Mouse (Mus musculus) liver, embryonic 12.5 days (tissue): ENCODE results near the gene Prdx5. TPM values are rescaled to one million over a fixed set of nuclear protein-coding genes. Genes with fewer than 3 reads are reported as not detected.

Experiments used
- ATAC-seq: fragments of 200-750 bp; cut with Nextera tagmentation; 2 replicates; pipeline ENCODE4 v1.8.0; 2017; ENCODE audit warnings: moderate number of reproducible peaks, mild to moderate bottlenecking, moderate library complexity
- H3K27ac ChIP-seq: fragments of 300-500 bp; sonication (generic); 2 replicates; pipeline ENCODE4 v1.5.1; 2016; ENCODE audit warnings: mild to moderate bottlenecking
- H3K27me3 ChIP-seq: fragments of 300-500 bp; sonication (generic); replicated peaks from 2 replicates; pipeline ENCODE4 v1.6.1; 2016; ENCODE audit warnings: mild to moderate bottlenecking, moderate library complexity
- H3K36me3 ChIP-seq: fragments of 300-500 bp; sonication (generic); 2 replicates; pipeline ENCODE4 v1.6.1; 2016; ENCODE audit warnings: mild to moderate bottlenecking, moderate library complexity
- H3K4me1 ChIP-seq: fragments of 300-500 bp; sonication (generic); 2 replicates; pipeline ENCODE4 v1.6.1; 2016
- H3K4me2 ChIP-seq: fragments of 300-500 bp; sonication (generic); 2 replicates; pipeline ENCODE4 v1.6.1; 2016; ENCODE audit warnings: mild to moderate bottlenecking, moderate library complexity
- H3K4me3 ChIP-seq: fragments of 300-500 bp; sonication (generic); 2 replicates; pipeline ENCODE4 v1.5.1; 2016; ENCODE audit warnings: mild to moderate bottlenecking, moderate library complexity
- H3K9ac ChIP-seq: fragments of 300-500 bp; sonication (generic); 2 replicates; pipeline ENCODE4 v1.6.1; 2016; ENCODE audit warnings: mild to moderate bottlenecking, moderate library complexity
- H3K9me3 ChIP-seq: fragments of 300-500 bp; sonication (generic); replicated peaks from 2 replicates; pipeline ENCODE4 v1.6.1; 2016; ENCODE audit warnings: mild to moderate bottlenecking, moderate library complexity
- WGBS: fragments of 180-500 bp; shearing (Covaris S2); methylation state at CpG from one replicate; pipeline ENCODE4 v1.1.7; 2016; ENCODE audit not compliant: insufficient replicate concordance; 5-methylcytosine and 5-hydroxymethylcytosine counted together
- polyA plus RNA-seq: library from polyadenylated mRNA; unstranded; fragments of >200 nt; fragmentation: Nextera tagmentation; extraction: Ambion mirVana; gene quantifications from 2 replicates; pipeline ENCODE4 v1.2.1, GENCODE M21; 2016

Gene Prdx5
- polyA plus RNA-seq: 94.2 and 101 TPM in 2 replicates

DNA sequence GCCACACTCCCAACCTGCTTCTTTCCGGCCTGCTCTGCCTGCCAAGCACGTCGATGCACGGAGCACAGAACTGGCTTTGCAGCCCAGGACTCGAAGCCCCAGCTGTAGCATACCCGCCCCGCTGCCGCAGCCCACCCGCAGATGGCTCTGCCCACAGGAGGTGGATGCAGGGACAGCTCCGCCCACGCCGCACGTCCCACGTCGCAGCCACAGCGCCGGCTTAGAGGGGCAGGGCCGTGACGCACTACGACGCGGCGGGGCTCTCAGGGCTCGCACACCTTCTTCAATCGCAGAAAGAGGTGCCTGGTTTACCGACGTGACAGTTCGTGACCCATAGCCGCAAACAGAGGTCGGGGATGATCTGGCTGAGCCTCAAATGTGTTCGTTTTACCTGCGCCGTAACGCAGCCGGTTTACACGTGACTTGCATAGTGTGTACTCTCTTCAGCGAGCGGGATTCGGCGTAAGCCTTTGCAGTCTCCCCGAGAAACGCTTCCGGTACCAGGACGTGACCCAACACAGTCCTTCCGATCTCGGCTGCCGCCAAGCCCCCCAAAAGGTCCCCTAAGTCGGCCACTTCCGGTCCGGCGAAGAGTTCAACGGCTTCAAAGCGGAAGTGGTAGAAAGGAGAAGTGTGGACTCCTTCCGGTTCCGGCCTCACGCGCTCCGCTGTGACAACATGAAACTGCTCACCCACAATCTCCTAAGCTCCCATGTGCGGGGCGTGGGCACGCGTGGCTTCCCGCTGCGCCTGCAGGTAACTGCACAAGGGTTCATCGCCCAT is at the start of gene Prdx5, which contains the start of gene Trmt112:
Gene Prdx5, minus strand, starts transcription at position 600 of the 783 bp plus-strand sequence.
Gene Trmt112, plus strand, starts transcription at position 192 of the 783 bp plus-strand sequence.
- peak; percentile 88 for ATAC-seq
- peaks cover 41% of the 10 kb centered on the region for H3K4me1 ChIP-seq

DNA sequence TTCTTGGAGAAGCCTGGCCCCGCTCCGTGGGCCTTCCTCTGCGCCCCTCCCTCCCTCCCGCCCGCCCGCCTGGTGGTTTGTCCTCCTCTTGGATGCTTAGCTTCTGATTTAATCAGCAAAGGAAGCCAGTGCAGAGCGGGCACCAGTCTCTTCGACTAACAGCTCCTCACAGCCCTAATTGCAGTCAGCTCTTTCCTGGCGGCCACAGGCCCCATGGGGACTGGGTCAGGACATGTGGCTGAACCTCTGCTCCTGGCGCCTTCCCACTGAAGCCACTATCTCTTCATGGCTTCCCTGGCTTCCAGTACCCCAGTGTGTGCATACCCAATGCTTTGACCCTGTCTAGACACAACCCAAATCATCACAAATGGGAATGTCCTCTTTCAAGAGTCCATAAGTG is 46.6 kb upstream of the Prdx5 start:
- no peak overlapping the region for H3K9ac ChIP-seq
- ATAC-seq: no peak
- no peaks in the 10 kb centered on the region for H3K27me3 ChIP-seq
- no peak overlapping the region for H3K4me3 ChIP-seq
- no peak overlapping the region for H3K27ac ChIP-seq
- H3K36me3 ChIP-seq: peaks cover 74% of the 10 kb centered on the region
- no peaks in the 10 kb centered on the region for H3K9me3 ChIP-seq
- 72% methylated on average over 10 of the region's 10 CpGs for WGBS
- H3K4me2 ChIP-seq: no peak overlapping the region
- peaks cover 21% of the 10 kb centered on the region for H3K4me1 ChIP-seq

More for the DNA sequence above, at the start of gene Prdx5, which contains the start of gene Trmt112:
- H3K27me3 ChIP-seq: no peaks in the 10 kb centered on the region
- peak within 1 kb of the TSS; percentile 78 for H3K4me3 ChIP-seq
- WGBS: 1% methylated on average over 65 of the region's 65 CpGs
- peaks cover 57% of the 10 kb centered on the region for H3K36me3 ChIP-seq
- H3K27ac ChIP-seq: peak within 1 kb of the TSS; percentile 98
- H3K9ac ChIP-seq: peak within 1 kb of the TSS; percentile 82
- peak within 1 kb of the TSS; percentile 90 for H3K4me2 ChIP-seq
- no peaks in the 10 kb centered on the region for H3K9me3 ChIP-seq

DNA sequence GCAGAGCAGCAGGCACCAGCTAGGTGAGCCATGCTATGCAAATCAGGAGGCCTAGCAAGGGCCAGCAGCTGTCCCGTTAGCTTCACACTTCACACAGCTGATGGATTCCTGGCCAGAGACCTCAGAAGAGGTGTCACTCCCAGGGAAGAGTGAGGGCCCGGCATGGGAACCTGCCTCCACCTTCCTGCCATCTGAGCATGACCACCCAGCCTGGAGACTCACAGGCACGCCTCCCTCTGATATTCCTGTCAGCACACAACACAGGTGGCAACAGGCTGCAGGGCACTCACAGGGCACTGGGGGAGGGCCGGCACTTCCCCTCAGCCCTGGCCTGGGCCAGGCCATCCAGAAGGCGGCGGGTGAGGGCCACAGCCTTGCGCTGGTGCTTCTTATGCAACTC is 45.5 kb upstream of the Prdx5 start:
- 81% methylated on average over 7 of the region's 7 CpGs for whole genome bisulfite sequencing
- Histone ChIP-seq H3K4me2 (no peak overlapping the region), H3K4me1 (peaks cover 30% of the 10 kb centered on the region), H3K9me3 (no peaks in the 10 kb centered on the region), H3K27ac (no peak overlapping the region), H3K27me3 (no peaks in the 10 kb centered on the region), H3K4me3 (no peak overlapping the region), H3K36me3 (peaks cover 69% of the 10 kb centered on the region), H3K9ac (no peak overlapping the region)
- ATAC-seq: no peak

DNA sequence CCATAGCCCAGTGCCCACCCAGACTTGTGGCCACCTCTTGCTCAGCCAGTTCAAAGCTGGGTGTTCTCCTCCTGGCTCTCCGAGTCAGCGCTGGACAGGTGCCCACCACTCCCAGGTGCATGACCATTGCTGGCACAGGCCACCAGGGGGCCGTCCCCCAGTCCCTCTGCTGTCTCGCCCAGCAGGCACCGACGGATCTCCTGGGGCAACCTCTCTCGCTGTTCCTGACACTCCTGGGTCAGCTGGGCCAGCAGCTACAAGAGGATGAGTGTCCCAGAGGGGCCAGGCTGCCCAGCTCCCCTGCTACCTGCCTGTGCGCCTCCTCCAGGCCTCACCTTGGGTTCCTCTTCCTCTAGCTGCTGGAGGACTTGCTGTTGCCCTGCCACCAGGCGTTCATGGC is 44.1 kb upstream of the Prdx5 start:
- H3K36me3 ChIP-seq: peaks cover 55% of the 10 kb centered on the region
- H3K4me3 ChIP-seq: no peak overlapping the region
- peaks cover 44% of the 10 kb centered on the region for H3K4me1 ChIP-seq
- H3K4me2 ChIP-seq: no peak overlapping the region
- H3K27me3 ChIP-seq: no peaks in the 10 kb centered on the region
- WGBS: 67% methylated on average over 9 of the region's 9 CpGs
- no peak for ATAC-seq
- no peak overlapping the region for H3K9ac ChIP-seq
- H3K27ac ChIP-seq: 0 out of 2 replicates have a peak overlapping the region, but pooled peaks have one; percentile 2
- H3K9me3 ChIP-seq: no peaks in the 10 kb centered on the region

DNA sequence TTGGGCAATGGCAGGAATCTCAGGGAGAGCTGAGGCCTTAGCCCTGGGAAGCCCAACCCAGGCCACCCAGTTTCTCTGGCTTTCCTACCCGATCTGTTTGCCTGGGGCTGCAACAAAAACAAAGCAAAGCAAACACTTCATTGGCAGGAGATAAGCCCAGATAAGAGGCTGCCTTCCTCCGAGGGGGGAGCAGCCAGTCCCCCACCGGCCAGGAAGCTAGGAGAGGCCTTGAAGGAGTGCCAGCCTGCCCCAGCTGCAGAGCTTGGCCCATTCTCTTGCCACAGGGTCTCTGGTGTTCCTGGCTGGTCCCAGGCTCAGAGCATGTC is 42.8 kb upstream of the Prdx5 start:
- H3K27me3 ChIP-seq: no peaks in the 10 kb centered on the region
- H3K9me3 ChIP-seq: no peaks in the 10 kb centered on the region
- WGBS: 1% methylated on average over 3 of the region's 3 CpGs
- H3K4me3 ChIP-seq: peak overlapping the region; percentile 70
- peak overlapping the region; percentile 81 for H3K9ac ChIP-seq
- peaks cover 45% of the 10 kb centered on the region for H3K36me3 ChIP-seq
- H3K4me1 ChIP-seq: peaks cover 50% of the 10 kb centered on the region
- peak overlapping the region; percentile 93 for H3K27ac ChIP-seq
- ATAC-seq: peak; percentile 5; the same call in 1 of the 2 replicates
- H3K4me2 ChIP-seq: peak overlapping the region; percentile 99

DNA sequence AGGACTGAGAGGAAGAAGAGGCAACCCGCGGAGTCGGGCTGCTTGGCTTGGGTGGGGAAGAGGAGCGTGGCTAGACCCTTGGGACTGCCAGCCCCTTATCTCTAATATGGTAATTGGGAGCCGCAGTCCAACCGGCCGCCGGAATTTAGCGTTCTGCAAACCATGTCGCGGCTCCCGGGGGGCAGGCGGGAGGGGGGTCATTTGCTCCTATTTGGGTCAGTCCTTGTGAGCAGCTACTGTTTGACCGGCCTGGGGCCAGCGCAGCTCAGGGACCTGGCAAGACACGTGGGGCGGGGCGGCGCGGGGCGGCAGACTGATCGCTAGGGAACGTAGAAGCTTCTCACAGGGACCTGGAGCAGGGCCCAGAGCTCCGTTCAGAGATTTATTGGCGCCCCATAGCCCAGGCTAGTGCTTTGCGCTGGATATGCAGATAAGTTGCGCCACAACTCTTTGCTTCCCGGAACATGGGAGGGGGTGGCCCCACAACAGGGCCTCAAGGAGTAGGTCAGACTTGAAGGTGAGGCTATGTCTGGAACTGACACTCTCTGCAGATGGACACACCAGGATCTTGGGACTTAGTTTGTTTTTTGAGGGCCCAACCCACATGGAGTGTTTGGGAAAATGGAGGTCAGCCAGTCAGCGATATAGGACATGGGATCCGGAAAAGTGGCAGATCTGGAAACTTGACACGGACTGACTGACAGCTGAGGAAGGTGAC is 42.2 kb upstream of the Prdx5 start:
- Histone ChIP-seq H3K4me2 (peak overlapping the region; percentile 99), H3K36me3 (peaks cover 40% of the 10 kb centered on the region), H3K27me3 (no peaks in the 10 kb centered on the region), H3K9ac (peak overlapping the region; percentile 81), H3K9me3 (no peaks in the 10 kb centered on the region), H3K4me3 (peak overlapping the region; percentile 70), H3K4me1 (peaks cover 51% of the 10 kb centered on the region), H3K27ac (peak overlapping the region; percentile 93)
- WGBS: 2% methylated on average over 31 of the region's 31 CpGs
- peak; percentile 31 for ATAC-seq

DNA sequence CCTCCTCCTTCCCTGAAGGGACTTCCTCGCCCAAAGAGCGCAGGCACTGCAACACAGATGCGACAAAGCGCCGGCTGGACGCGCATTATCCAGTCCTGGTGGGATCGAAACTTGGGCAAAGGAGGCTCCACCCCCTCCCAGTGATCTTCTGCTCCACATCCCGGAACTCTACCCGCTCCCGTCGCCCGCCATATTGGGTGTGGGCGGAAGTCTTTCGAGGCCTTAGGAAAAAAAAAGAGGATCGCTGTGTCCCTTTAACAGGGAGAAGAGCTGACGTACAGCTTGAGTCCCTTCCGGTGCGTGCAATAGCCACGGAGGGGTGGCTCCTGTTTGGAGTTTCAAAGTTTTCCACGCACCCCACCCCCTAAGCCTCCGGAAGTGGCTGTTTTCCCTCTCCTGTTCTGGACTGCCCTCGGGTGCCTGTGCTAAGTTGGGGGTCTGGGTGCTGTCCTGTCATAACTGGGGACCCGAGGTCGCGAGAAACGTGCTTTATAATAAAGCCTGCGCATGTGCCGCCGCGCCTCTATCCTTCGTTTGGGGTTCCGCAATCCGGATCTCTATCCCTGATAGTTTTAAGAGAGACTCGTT is 41.6 kb upstream of the Prdx5 start:
- Histone ChIP-seq H3K4me1 (peaks cover 51% of the 10 kb centered on the region), H3K27ac (peak overlapping the region; percentile 93), H3K9ac (peak overlapping the region; percentile 81), H3K27me3 (no peaks in the 10 kb centered on the region), H3K36me3 (peaks cover 37% of the 10 kb centered on the region), H3K4me2 (peak overlapping the region; percentile 99), H3K9me3 (no peaks in the 10 kb centered on the region), H3K4me3 (peak overlapping the region; percentile 70)
- WGBS: under 1% methylated on average over 35 of the region's 35 CpGs
- peak; percentile 71 for ATAC-seq

DNA sequence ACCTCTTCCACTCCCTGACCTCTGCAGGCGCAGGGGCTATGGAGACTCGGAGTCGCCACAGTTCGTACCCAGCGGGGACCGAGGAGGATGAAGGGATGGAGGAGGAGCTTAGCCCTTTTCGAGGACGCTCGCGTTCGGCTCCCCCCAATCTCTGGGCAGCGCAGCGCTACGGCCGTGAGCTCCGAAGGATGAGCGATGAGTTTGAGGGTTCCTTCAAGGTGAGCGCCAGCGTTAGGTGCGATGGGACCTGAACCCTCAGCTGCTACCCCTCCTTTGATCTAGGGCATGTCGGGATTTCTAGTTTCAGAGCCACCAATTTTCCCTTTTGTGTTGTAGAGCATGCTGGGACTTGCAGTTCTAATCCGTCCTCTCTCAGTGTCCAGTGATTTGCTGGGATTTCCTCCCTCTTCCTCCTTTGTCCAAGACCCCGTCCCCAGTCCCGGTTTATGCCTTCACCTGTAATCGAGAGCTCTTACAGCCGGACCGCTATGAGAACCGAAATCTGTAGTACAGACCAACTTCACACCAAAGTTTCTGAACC is 40.8 kb upstream of the Prdx5 start:
- peak overlapping the region; percentile 81 for H3K9ac ChIP-seq
- WGBS: under 1% methylated on average over 28 of the region's 28 CpGs
- H3K9me3 ChIP-seq: no peaks in the 10 kb centered on the region
- H3K36me3 ChIP-seq: peaks cover 37% of the 10 kb centered on the region
- peak overlapping the region; percentile 70 for H3K4me3 ChIP-seq
- H3K4me2 ChIP-seq: peak overlapping the region; percentile 99
- H3K27ac ChIP-seq: peak overlapping the region; percentile 93
- ATAC-seq: peak; percentile 31
- H3K27me3 ChIP-seq: no peaks in the 10 kb centered on the region
- H3K4me1 ChIP-seq: peaks cover 51% of the 10 kb centered on the region

DNA sequence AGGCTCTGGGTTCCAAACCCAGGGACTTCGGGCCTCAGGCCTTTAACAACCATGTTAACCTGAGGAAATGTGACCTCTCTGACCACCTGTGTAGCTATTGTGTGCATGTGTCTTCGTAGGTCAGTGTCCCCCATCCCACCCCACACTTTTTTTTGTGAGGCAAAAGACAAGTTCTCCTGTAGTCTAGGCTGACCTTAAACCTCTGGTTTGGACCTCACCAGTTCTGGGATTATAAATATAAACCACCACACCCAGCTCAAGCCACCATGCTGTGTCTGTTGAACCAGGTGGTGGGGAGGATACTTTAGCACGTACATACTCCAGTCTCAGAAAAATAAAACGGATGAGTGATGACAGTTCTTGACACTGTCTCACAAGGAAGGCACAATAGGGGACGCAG is 40.0 kb upstream of the Prdx5 start:
- Histone ChIP-seq H3K27me3 (no peaks in the 10 kb centered on the region), H3K4me2 (peak overlapping the region; percentile 99), H3K36me3 (peaks cover 36% of the 10 kb centered on the region), H3K4me3 (peak overlapping the region; percentile 70), H3K4me1 (peaks cover 51% of the 10 kb centered on the region), H3K9ac (no peak overlapping the region), H3K9me3 (no peaks in the 10 kb centered on the region), H3K27ac (no peak overlapping the region; the same call in 1 of the 2 replicates)
- WGBS: 63% methylated on average over 5 of the region's 5 CpGs
- no peak for ATAC-seq

DNA sequence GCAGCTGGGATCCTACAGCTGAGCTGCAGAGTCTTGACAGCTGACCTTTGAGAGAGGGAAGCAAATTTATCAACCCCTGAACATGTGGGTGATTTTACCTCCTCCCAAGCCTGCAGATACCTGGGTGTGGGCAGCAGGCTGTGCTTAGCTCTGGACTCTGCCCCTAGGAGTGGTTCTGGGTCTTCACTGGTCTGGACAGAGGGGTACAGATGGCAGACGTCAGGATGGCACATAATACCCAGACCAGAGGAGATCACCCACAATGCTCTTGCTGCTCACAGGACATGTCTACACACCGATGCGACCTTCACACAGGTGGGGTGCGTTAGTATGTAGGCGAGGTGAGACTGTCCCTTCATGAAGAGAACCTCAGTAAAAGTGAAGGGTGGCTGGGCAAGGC is 39.6 kb upstream of the Prdx5 start:
- Histone ChIP-seq H3K27me3 (no peaks in the 10 kb centered on the region), H3K9ac (no peak overlapping the region), H3K9me3 (no peaks in the 10 kb centered on the region), H3K4me2 (0 out of 2 replicates have a peak overlapping the region, but pooled peaks have one; percentile 99), H3K36me3 (peaks cover 36% of the 10 kb centered on the region), H3K4me3 (no peak overlapping the region), H3K4me1 (peaks cover 51% of the 10 kb centered on the region), H3K27ac (no peak overlapping the region)
- ATAC-seq: no peak
- WGBS: 84% methylated on average over 5 of the region's 5 CpGs

DNA sequence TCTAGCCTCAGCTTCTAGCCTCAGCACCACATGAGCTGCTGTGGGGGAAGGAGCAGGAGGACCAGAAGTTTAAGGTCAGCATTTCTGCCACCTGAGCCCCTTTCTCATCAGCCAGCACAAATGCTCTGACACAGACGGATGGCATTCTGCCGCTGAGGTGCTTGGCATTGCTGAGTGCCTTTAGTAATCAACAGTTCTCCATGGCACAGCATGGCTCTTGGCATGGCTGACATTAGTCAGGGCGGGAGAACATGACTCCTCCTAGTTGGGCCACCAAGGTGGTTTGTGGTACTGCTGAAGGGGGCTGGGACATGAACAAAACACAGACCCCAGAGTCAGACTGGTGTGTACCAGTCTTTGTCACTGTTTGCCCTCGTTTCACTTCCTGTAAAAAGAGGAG is 38.3 kb upstream of the Prdx5 start:
- Histone ChIP-seq H3K4me3 (no peak overlapping the region), H3K27ac (peak overlapping the region; percentile 31; the same call in 1 of the 2 replicates), H3K9ac (no peak overlapping the region), H3K36me3 (peaks cover 28% of the 10 kb centered on the region), H3K4me1 (peaks cover 53% of the 10 kb centered on the region), H3K4me2 (no peak overlapping the region), H3K9me3 (no peaks in the 10 kb centered on the region), H3K27me3 (no peaks in the 10 kb centered on the region)
- no peak for ATAC-seq
- 69% methylated on average over 4 of the region's 4 CpGs for WGBS
